Mouse (Mus musculus): Measurements from ENCODE around the gene Gm20431.

Gene Gm20431

GRCm38 (mm10) chr2:167569934-167570651, 91.2 kb downstream of the Gm20431 start:
- no peak for DNase-seq (ENCODE audit: low spot score)

GRCm38 (mm10) chr2:167568112-167568511, 93.2 kb downstream of the Gm20431 start:
- no peak for DNase-seq (ENCODE audit: low spot score)

GRCm38 (mm10) chr2:167565682-167566081, 95.6 kb downstream of the Gm20431 start:
- DNase-seq (ENCODE audit: low spot score) = no peak

GRCm38 (mm10) chr2:167565312-167565656, 96.0 kb downstream of the Gm20431 start:
- no peak for DNase-seq (ENCODE audit: low spot score)

- DNase-seq (ENCODE audit: low spot score) = no peak
Observed at GRCm38 (mm10) chr2:167564551-167565311, 96.6 kb downstream of the Gm20431 start.

GRCm38 (mm10) chr2:167563703-167564102, 97.6 kb downstream of the Gm20431 start:
- DNase-seq (ENCODE audit: low spot score) = no peak

GRCm38 (mm10) chr2:167563035-167563434, 98.3 kb downstream of the Gm20431 start:
- no peak for DNase-seq (ENCODE audit: low spot score)

- DNase-seq (ENCODE audit: low spot score) = no peak
Observed at GRCm38 (mm10) chr2:167562101-167562500, 99.2 kb downstream of the Gm20431 start.

- DNase-seq (ENCODE audit: low spot score) = no peak
Observed at GRCm38 (mm10) chr2:167559413-167559812, 101.9 kb downstream of the Gm20431 start.

Data from ovary, postnatal 14 days (tissue).